Mouse (Mus musculus) neural tube, embryonic 15.5 days (tissue): ENCODE measurements around the gene Gm44965. TPM values are rescaled to one million over a fixed set of nuclear protein-coding genes. Genes with fewer than 3 reads are reported as not detected.

Source experiments
- ATAC-seq: fragments of 200-750 bp; cut with Nextera tagmentation; 2 replicates; pipeline ENCODE4 v1.8.0; 2017; ENCODE audit warnings: mild to moderate bottlenecking, moderate TSS enrichment, moderate library complexity; ENCODE audit not compliant: low FRiP score
- H3K27ac ChIP-seq: fragments of 300-500 bp; sonication (generic); replicated peaks from 2 replicates; pipeline ENCODE4 v1.5.1; 2015; ENCODE audit warnings: mild to moderate bottlenecking, inconsistent platforms
- H3K27me3 ChIP-seq: fragments of 300-500 bp; sonication (generic); replicated peaks from 2 replicates; pipeline ENCODE4 v1.6.1; 2015; ENCODE audit warnings: inconsistent platforms
- H3K36me3 ChIP-seq: fragments of 300-500 bp; sonication (generic); 2 replicates; pipeline ENCODE4 v1.6.1; 2015; ENCODE audit warnings: inconsistent platforms
- H3K4me1 ChIP-seq: fragments of 300-500 bp; sonication (generic); 2 replicates; pipeline ENCODE4 v1.6.1; 2015; ENCODE audit warnings: inconsistent platforms
- H3K4me2 ChIP-seq: fragments of 300-500 bp; sonication (generic); 2 replicates; pipeline ENCODE4 v1.6.1; 2015; ENCODE audit warnings: inconsistent platforms, mild to moderate bottlenecking, moderate library complexity
- H3K4me3 ChIP-seq: fragments of 300-500 bp; sonication (generic); replicated peaks from 2 replicates; pipeline ENCODE4 v1.5.1; 2015; ENCODE audit warnings: mild to moderate bottlenecking, inconsistent platforms
- H3K9ac ChIP-seq: fragments of 300-500 bp; sonication (generic); replicated peaks from 2 replicates; pipeline ENCODE4 v1.6.1; 2015; ENCODE audit warnings: mild to moderate bottlenecking, inconsistent platforms
- H3K9me3 ChIP-seq: fragments of 300-500 bp; sonication (generic); replicated peaks from 2 replicates; pipeline ENCODE4 v1.6.1; 2016; ENCODE audit warnings: inconsistent platforms
- WGBS: fragments of 180-500 bp; shearing (Covaris S2); methylation state at CpG from one replicate; pipeline ENCODE4 v1.1.7; 2015; ENCODE audit warnings: mixed read lengths; 5-methylcytosine and 5-hydroxymethylcytosine counted together
- polyA plus RNA-seq: library from polyadenylated mRNA; unstranded; fragments of >200 nt; fragmentation: Nextera tagmentation; extraction: Ambion mirVana; gene quantifications from 2 replicates; pipeline ENCODE4 v1.2.1, GENCODE M21; 2015

Gm44965 gene
- polyA plus RNA-seq: not detected in 2 replicates

DNA sequence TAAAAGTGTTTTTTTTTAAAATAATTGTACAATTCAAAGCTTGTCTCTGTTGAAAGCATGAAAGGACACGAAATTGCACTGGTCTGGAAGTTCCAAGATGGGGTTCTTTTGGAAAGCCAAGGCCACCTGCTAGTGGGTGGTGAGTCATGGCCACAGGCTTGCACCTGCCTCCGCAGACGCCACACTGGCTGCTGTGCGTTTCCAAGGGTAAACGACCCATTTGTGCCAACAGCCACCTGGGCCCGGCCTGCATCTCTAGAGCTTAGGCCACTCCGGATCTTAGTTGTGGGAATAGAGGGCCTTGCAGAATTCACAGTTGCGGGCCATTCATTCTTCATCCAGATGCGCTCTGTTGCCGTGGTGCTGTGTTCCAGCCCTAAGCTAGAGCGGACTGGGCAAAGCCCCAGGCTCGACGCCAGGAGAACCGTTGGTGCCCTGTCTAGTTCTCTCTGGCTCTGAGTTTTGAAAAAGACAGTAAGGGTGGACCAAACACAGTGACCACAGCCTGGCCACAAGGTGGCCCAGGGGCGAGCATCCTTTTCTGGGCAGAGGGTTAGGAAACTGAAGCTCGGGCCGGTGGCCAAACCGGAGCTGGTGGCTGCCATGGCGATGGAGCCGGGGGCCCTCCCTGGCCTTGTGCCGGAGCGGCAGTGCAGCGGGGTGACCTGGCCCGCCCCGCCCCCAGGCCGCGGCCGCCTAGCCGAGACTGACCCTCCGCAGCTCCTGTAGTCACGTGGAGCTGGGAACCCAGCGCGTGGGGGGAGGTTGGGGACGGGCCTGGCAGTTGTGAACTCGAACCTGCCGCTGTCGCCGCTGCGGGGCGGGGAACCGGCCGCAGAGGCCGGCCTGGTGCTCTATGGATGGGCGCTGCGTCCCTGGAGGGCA is at the start of gene Gm44965, which contains the start of gene Repin1:
Gene Gm44965, plus strand, starts transcription at position 784 of the 885 bp plus-strand sequence.
Gene Repin1, plus strand, starts transcription at position 726 of the 885 bp plus-strand sequence.
- no peaks in the 10 kb centered on the region for H3K27me3 ChIP-seq
- 2% methylated on average over 45 of the region's 45 CpGs for WGBS
- H3K9ac ChIP-seq: peak within 1 kb of the TSS; percentile 93
- peaks cover 23% of the 10 kb centered on the region for H3K4me1 ChIP-seq
- H3K27ac ChIP-seq: peak within 1 kb of the TSS; percentile 98
- ATAC-seq: peak; percentile 93
- H3K36me3 ChIP-seq: peaks cover 27% of the 10 kb centered on the region
- peak within 1 kb of the TSS; percentile 75 for H3K4me2 ChIP-seq
- peak within 1 kb of the TSS; percentile 81 for H3K4me3 ChIP-seq
- peaks cover 18% of the 10 kb centered on the region for H3K9me3 ChIP-seq

DNA sequence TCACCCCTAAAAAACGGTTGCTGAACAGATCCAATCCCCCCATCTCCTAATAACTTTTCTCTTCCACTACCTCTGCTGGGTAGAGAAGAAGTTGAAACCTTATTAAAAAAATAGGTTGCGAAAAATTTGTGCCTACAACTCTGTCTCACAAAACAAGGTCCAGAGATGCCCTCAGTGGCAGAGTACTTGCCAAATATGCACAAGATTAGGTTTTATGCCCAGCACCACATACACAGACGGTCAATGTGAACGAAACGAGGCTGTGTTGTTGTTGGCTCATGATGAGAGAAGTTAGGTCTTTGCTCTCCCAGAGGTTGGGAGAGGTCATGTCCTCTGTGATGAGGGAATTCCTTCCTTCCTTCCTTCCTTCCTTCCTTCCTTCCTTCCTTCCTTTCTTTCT is 48.5 kb upstream of the Gm44965 start:
- 78% methylated on average over 5 of the region's 5 CpGs for WGBS
- ATAC-seq: no peak
- H3K4me2 ChIP-seq: no peak overlapping the region

DNA sequence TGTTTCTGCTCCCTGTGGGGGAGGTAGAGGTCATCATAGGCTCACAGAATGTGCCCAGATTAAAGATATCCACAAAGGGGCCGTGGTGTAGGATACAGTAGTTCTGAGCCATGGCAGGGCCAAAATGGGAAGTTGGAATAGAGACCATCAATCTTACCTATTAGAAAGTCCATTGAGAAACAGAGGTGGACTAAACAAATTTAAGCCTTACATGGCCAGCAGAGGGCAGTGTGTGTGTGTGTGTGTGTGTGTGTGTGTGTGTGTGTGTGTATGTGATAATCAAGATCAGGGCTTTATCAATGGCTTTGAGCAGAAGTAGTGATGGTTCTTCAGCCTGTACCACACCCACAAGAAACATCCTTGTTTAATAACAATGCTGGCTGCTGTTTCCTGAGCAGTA is 47.5 kb upstream of the Gm44965 start:
- Histone ChIP-seq H3K27ac (no peak overlapping the region), H3K36me3 (peaks cover 4% of the 10 kb centered on the region), H3K4me1 (no peaks in the 10 kb centered on the region), H3K9me3 (no peaks in the 10 kb centered on the region), H3K27me3 (no peaks in the 10 kb centered on the region), H3K4me2 (no peak overlapping the region), H3K4me3 (no peak overlapping the region), H3K9ac (no peak overlapping the region)
- WGBS: 46% methylated on average over 1 of the region's 1 CpGs
- 0 out of 2 replicates have a peak, but pooled peaks have one; percentile 2 for ATAC-seq

More for the DNA sequence above, 48.5 kb upstream of the Gm44965 start:
- no peak overlapping the region for H3K9ac ChIP-seq
- H3K27me3 ChIP-seq: no peaks in the 10 kb centered on the region
- no peak overlapping the region for H3K27ac ChIP-seq
- no peaks in the 10 kb centered on the region for H3K9me3 ChIP-seq
- H3K4me1 ChIP-seq: no peaks in the 10 kb centered on the region
- no peak overlapping the region for H3K4me3 ChIP-seq
- H3K36me3 ChIP-seq: peaks cover 13% of the 10 kb centered on the region

DNA sequence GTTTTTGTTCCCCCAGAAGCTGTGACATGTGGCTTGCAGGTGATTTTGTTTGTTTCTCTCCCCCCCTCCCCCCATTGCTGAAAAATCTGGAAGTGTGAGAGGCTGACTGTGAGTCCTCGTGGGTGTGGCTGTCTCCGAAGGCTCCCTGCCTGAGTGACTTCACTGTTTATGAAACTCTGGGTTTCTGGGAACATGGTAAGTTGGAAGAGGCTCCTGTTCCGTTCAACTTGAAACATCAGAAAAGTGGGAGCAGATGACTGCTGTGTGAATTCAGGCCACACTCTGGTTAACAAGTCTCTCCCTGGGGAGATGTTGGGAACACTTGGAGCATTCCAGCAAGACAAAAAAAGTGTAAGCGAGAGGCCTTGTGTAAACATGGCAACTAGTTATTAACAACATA is 46.9 kb upstream of the Gm44965 start:
- Histone ChIP-seq H3K9ac (no peak overlapping the region), H3K4me2 (no peak overlapping the region), H3K9me3 (no peaks in the 10 kb centered on the region), H3K4me1 (no peaks in the 10 kb centered on the region), H3K27ac (no peak overlapping the region), H3K36me3 (peaks cover 4% of the 10 kb centered on the region), H3K4me3 (no peak overlapping the region), H3K27me3 (no peaks in the 10 kb centered on the region)
- WGBS: 75% methylated on average over 4 of the region's 4 CpGs
- 0 out of 2 replicates have a peak, but pooled peaks have one; percentile 1 for ATAC-seq

DNA sequence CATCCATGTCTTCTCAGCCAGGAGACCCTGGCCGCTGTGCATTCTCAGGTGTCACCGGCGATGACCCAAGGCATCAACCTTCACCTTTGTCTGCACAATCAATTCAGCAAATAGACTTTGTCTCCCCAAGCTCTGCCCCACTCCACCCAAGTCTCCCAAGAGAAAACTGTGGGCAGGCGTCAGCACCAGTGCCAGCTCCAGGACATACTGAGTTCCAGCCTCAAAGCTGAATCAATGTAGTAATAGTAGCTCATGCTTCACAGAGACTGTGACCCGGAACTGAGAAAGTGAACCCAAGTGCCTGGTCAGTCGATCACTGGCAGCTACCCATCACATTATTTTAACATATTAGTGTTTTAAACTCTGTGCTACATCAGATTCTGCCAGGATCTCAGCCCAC is 45.4 kb upstream of the Gm44965 start:
- ATAC-seq: no peak
- Histone ChIP-seq H3K9me3 (no peaks in the 10 kb centered on the region), H3K27ac (no peak overlapping the region), H3K36me3 (no peaks in the 10 kb centered on the region), H3K4me3 (no peak overlapping the region), H3K4me1 (no peaks in the 10 kb centered on the region), H3K9ac (no peak overlapping the region), H3K4me2 (no peak overlapping the region), H3K27me3 (no peaks in the 10 kb centered on the region)
- 90% methylated on average over 6 of the region's 6 CpGs for WGBS

DNA sequence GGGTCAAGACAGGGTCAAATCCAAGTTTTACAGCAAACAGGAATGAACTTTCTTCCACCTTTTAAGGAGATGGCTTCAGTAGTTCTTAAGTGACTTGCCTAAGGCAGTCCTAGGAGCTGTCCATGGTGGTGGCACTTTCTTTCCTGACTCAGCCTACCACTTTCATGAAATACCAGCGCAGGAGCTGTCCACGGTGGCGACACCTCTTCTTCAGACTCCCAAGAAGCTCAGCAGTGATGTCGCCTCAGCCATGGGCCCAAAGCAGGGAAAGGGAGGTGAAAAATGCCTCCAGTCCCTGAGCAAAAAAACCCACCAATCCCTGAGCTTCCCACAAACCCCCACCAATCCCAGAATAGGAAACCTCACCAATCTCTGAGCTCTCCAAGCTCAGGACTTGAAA is 40.8 kb upstream of the Gm44965 start:
- Histone ChIP-seq H3K27me3 (no peaks in the 10 kb centered on the region), H3K36me3 (peaks cover 4% of the 10 kb centered on the region; the same call in 1 of the 2 replicates), H3K4me2 (no peak overlapping the region), H3K4me1 (peaks cover 20% of the 10 kb centered on the region), H3K9ac (no peak overlapping the region), H3K27ac (no peak overlapping the region), H3K9me3 (no peaks in the 10 kb centered on the region), H3K4me3 (no peak overlapping the region)
- ATAC-seq: no peak
- WGBS: 63% methylated on average over 4 of the region's 4 CpGs

DNA sequence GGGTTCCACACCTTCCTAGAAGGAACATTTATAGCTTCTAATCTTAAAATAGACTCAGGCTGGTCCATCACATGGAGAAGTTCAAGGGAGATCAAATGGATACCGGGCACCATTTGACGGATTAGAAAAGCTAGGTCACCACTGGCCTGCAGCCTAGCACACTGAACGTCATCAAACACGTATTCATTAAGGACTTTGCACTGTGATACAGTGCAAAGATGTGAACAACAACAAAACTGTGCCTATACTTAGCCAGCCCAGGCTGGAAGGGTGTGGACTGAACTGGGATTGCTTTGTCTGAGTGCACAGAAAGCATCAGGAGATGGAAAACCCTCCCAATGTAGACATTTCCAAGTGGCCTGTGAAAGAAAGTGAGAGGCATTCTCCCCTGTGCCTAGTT is 39.9 kb upstream of the Gm44965 start:
- peaks cover 12% of the 10 kb centered on the region for H3K36me3 ChIP-seq
- peak overlapping the region; percentile 71 for H3K4me2 ChIP-seq
- H3K9me3 ChIP-seq: no peaks in the 10 kb centered on the region
- H3K9ac ChIP-seq: peak overlapping the region; percentile 70
- peaks cover 20% of the 10 kb centered on the region for H3K4me1 ChIP-seq
- no peaks in the 10 kb centered on the region for H3K27me3 ChIP-seq
- peak overlapping the region; percentile 97 for H3K27ac ChIP-seq
- peak; percentile 19 for ATAC-seq
- peak overlapping the region; percentile 56 for H3K4me3 ChIP-seq
- WGBS: 80% methylated on average over 4 of the region's 4 CpGs

DNA sequence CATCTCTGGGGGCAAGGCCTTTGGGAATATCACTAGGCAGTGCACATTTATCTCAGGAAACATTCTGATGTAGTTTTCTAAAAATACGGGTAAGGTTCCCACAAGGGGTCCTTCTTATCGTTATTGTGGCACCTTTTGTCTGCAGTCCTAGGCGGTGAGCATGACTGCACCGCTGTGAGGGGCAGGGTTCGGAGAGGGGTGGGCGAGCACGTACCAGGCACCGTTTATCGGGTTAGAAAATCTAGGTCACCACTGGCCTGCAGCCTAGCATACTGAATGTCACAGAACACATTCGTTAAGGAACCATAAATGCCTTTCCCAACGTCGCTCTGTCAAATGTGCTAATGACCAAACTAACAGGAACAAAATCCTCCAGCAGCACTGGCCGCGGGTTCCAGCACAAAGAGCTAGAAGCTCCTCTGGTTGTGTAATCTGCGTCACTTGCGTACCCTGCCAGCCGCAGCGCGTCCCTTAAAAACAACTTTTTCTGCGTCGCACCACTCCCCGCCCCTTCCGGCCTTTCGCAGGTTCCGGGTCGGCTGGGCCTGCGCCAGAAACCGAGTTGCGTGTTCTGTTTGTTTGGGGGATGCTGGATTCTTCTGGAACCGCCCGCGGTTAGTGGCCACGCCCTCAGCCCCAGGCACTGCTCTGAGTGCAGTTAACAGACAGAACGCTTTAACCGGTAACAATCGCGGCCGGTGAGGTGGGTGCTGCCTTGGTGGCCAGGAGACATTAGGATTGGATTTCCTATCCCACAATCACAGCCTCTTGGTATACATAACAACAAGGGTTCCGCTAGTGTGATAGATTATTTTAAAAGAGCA is 39.2 kb upstream of the Gm44965 start, which contains the start of gene Lrrc61:
Gene Lrrc61, plus strand, starts transcription at position 517 of the 824 bp plus-strand sequence.
- Histone ChIP-seq H3K4me2 (peak within 1 kb of the TSS; percentile 71), H3K4me3 (peak within 1 kb of the TSS; percentile 56), H3K4me1 (peaks cover 20% of the 10 kb centered on the region), H3K27me3 (no peaks in the 10 kb centered on the region), H3K9ac (peak within 1 kb of the TSS; percentile 70), H3K9me3 (no peaks in the 10 kb centered on the region), H3K27ac (peak within 1 kb of the TSS; percentile 97), H3K36me3 (peaks cover 16% of the 10 kb centered on the region)
- peak; percentile 94 for ATAC-seq
- WGBS: under 1% methylated on average over 39 of the region's 39 CpGs

DNA sequence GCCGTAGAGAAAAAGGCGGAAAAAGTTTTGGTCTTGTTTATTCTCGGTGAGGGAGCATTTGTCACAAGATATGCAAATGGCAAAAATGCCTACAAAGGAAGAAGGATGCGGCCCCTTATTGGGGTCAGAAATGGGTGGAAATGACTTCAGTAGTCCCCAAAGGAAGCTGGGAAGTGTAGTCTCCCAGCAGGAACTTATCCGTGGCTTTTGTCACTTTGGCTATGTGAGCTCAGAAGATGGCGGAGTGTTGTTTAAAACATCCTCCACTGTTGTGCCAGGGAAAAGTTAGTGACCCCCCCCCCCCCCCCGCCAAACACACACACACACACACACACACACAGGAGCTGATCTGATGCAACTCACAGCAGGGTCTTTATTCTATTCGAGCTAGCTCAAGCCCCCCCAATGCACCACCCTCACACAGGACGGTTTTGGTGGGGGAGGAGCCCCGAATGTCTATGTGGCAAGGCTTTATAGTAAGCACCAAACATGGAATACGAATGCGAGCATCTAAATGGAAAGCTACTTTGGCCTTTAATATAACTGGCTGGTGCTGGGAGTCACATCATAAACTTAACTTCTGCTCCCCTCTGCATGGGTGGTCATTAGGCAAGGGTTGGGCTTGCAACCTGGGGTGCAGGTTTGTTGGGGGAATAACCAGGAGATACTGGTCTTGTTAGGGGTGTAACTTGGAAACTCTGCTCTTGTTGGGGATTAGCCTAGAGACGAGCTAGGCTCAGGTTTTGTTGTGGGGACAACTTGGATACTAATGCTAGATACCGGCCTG is 38.4 kb upstream of the Gm44965 start:
- Histone ChIP-seq H3K4me2 (peak overlapping the region; percentile 71), H3K4me1 (peaks cover 20% of the 10 kb centered on the region), H3K27ac (peak overlapping the region; percentile 97), H3K36me3 (peaks cover 22% of the 10 kb centered on the region), H3K9me3 (no peaks in the 10 kb centered on the region), H3K9ac (peak overlapping the region; percentile 70), H3K27me3 (no peaks in the 10 kb centered on the region), H3K4me3 (peak overlapping the region; percentile 56)
- peak; percentile 90 for ATAC-seq
- WGBS: 26% methylated on average over 14 of the region's 14 CpGs

DNA sequence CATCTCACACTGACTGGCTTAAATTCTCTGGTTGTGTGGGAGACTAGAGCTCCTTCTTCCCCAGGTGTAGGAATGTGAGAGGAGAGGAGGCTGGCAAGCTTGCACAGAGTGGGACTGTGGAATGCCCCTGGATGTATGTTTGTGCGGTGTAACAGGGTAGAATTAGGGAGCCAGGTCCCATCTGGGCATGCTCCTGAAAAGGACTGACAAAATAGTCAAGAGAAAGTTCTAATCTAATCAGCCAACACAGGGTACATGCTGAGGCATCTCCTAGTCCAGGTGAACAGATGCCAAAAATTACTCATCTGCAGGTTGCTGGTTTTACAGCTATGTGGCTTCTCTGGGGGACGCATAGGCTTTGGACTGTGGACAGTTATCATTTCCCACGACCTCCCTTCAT is 37.8 kb upstream of the Gm44965 start:
- Histone ChIP-seq H3K9me3 (no peaks in the 10 kb centered on the region), H3K4me1 (peaks cover 20% of the 10 kb centered on the region), H3K27me3 (no peaks in the 10 kb centered on the region), H3K27ac (0 out of 2 replicates have a peak overlapping the region, but pooled peaks have one; percentile 97), H3K4me2 (peak overlapping the region; percentile 71), H3K4me3 (no peak overlapping the region; the same call in 1 of the 2 replicates), H3K9ac (no peak overlapping the region), H3K36me3 (peaks cover 26% of the 10 kb centered on the region)
- WGBS: 94% methylated on average over 3 of the region's 3 CpGs
- ATAC-seq: no peak
